Mouse (Mus musculus) kidney, postnatal 36 days (tissue): ENCODE data around the gene Cyp2b19.
"Not testable (repeated sequence)": the region's sequence is repeated elsewhere in the genome, so short reads cannot be mapped to it uniquely, and the experiment has no call there.

Source experiments
- DNase-seq, 2 experiments: peaks; one replicate each; pipeline ENCODE4 v3.0.0; 2021 to 2022; ENCODE audit warnings: mixed read lengths in 2 of 2

Cyp2b19 gene

DNA sequence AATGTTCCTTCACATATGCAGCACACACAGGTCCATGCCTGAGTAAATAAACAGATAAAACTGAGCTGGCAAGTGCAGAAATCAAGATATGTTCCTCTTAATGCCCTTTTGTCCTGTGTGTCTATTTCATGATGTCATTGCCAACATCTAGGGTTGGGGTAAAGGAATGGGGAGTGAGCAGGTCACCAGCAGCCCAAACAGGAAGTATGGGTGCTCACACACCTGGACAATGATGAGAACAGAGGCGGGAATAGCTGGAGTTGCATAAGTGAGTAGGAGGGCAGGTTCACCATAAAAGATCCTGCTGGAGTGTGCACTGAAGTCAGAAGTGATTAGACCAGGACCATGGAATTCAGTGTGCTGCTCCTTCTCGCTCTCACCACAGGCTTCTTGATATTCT, at the start of gene Cyp2b19:
Gene Cyp2b19, plus strand, starts transcription at position 301 of the 400 bp plus-strand sequence.
- no peak for DNase-seq

DNA sequence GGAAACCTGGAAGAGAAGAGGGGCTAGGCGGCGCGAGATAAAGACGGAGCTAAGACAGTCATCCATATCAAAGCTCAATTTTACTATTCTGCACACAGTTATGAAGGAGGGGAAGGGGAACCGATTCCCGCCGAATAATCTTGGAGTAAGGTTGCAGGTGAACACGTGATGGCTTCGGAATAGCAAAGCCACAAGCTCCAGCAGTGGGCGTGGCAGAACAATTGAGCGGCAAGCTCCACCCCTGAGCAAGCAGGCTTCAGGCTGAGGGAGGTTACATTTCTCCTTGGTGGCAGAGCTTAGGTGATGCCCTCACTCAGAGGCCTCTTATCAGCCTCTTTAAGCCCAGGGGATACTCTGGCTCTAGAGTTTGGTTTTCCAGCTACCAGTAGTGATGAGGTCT, 45.9 kb upstream of the Cyp2b19 start:
- no peak for DNase-seq

DNA sequence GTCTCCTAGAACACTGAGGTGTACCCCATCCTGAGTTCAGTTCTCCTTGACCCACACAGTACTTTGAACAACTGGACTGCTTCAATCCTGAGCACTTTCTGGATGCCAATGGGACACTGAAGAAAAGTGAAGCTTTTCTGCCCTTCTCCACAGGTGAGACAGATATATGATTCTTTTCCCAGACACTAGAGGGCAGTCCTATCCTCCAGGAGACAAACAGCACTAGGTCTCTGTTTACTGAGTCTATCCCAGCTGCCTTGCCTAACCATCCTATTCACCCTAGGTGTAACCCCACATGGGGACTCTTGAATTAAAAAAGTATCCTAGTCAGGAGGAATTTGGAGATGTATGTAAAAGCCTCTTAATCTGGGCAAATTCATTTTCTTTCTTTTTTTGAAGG, 18.0 kb upstream of the Cyp2b19 start:
- DNase-seq, result no peak

DNA sequence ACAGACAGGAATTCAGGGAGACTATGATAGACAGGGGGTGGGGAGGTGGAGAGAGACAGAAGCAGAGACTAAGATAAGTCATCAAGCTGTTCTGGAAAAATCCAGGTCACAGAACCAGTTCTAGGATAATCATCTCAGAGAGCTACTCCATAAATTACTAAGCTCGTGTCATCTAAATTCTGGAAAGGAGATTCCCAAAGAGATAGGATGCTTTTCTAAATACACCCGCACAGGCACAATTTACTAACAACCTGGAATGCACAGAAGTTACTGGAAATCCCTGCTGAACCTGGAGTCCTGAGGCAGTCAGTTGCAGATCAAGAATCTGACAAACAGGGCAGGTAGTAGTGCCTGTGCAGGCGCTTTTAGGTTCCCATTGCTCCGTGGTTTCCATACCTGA, 13.0 kb upstream of the Cyp2b19 start:
- DNase-seq, result no peak

DNA sequence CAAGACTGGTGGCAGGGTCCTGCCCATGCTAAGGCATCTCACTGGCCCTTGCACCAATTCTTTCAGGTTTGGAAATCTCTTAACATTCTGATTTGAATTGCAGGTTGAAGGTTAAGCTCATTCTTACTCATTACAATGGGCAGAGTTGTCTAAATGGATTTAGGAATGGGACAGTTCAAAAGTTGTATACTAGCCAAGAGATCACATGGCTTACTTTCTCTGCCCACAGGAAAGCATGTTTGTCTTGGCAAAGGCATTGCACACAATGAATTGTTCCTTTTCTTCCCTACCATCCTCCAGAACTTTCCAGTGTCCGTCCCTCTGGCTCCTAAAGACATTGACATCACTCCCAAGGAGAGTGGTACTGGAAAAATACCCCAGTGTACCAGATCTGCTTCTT, 11.5 kb upstream of the Cyp2b19 start:
- DNase-seq, result no peak

DNA sequence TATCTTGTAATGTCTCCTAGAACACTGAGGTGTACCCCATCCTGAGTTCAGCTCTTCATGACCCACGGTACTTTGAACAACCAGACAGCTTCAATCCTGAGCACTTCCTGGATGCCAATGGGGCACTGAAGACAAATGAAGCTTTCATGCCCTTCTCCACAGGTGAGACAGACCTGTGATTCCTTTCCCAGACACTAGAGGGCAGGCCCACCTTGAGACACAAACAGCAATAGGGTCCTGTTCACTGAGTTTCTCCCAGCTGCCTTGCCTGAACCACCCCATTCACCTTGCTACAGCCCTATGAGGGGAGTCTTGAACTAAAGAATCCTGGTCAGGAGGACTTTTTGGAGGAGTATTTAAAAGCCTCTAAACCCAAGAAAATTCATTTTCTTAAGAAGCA, 10.1 kb downstream of the Cyp2b19 start:
- DNase-seq, result peak; percentile 33 to 73

DNA sequence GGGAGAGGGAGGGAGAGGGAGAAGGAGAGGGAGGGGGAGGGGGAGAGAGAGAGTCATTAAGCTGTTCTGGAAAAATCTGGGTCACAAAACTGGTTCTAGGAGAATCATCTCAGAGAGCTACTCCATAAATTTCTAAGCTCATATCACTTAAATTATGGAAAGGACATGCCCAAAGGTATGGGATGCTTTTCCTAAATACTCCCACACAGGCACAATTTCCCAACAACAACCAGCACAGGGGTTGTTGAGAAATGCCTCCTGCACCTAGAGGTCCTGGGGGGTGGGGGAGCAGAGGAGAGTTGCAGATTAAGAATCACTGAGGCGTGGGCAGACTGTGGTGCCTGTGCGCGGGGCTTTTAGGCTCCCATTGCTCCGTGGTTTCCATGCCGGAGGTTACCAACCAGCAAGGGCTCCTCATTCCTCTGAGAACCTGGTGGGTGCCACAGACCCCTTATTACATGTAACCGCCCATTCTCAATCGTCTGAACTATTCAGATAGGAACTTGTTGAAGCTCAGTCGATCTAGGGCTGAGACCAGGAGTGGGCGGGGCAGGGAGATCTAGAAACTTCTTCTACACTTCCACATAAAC, 13.0 kb downstream of the Cyp2b19 start:
- DNase-seq, result no peak

DNA sequence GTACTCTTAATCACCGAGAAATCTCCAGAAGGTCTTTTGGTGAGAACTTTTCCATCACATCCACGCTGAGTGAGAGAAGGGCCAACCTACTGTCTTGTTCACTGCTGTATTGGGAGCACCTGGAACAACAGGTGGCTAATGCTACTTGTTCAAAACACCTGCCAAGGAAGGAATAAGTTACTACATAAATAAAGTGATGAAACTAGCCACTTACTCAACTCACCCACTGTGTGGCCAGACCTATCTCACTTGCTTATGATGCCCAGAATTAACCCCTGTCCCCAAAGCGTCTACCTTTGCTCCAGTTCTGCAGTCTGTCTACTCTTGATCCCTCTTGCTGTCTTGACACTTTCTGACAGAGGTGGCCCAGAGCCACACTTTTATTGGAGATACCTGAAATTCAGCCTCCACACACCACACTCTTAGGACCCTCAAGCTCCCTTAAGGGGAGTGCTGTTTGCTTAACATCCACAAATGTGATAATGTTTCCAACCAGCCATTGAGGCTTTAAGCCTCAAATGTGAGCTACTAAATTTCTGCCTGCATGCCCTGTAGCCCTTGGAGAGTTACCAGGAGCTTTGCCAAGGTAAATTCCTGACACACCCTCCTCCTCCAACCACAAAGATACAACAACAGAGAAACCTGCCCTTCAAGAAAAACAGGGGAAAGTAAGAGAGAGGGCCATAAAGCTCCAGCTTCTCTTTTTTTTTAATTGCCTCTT, 16.1 kb downstream of the Cyp2b19 start:
- no peak for DNase-seq

DNA sequence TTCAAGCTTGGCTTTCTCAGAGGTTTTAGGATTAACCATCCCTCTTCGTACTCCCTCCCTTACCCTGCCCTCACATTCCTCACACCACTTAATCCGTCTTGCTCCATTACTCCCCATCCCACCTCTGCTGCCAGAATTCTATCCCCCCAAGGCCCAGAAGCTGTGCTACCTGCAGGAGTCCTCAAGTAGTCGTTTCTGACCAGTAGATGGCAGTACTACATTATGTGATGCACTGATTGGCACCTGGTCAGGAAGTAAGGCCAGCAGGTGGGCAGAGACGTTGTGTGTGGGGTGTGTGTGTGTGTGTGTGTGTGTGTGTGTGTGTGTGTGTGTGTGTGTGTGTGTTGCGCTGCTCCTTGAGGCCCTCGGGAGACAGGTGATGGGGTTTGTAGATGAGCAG, 18.9 kb downstream of the Cyp2b19 start:
- peak; percentile 35 to 41 for DNase-seq

DNA sequence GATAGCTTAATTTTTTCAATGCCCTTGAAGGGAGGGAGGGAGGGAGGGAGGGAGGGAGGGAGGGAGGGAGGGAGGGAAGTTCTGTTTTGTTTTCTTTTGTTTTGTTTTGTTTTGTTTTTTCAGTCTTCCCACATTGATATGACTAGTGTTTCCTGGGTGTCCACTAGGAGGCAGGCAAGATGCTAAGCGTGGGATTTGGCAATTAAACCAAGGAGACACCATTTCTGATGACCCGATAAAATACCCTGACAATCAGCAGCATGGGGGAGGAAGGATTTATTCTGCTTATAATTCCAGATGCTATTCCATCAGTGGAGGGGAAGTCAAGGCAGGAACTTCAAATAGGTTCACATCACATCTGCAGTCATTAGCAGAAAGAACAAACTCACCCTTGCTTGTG, 20.9 kb downstream of the Cyp2b19 start:
- peak in 1 of 2 experiments; percentile 55 for DNase-seq

DNA sequence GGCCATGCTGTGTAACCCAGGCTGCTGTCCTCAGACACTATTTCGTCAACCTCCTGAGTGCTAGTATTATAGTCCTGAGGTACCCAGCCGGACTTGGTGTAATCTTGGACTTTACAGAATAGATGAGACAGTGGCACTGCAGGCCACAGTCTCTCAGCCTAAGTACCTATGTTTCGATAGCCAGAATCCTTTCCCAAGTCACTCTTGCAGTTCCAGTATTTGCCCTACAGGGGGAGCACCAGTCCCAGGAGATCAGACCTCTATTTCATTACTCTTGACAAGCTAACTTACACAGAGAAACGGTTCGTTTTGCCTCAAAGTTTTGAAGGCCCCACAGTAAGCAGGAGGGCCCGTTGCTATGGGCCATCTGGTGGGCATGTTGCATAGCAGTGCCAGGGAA, 21.5 kb downstream of the Cyp2b19 start:
- peak; percentile 69 to 80 for DNase-seq

DNA sequence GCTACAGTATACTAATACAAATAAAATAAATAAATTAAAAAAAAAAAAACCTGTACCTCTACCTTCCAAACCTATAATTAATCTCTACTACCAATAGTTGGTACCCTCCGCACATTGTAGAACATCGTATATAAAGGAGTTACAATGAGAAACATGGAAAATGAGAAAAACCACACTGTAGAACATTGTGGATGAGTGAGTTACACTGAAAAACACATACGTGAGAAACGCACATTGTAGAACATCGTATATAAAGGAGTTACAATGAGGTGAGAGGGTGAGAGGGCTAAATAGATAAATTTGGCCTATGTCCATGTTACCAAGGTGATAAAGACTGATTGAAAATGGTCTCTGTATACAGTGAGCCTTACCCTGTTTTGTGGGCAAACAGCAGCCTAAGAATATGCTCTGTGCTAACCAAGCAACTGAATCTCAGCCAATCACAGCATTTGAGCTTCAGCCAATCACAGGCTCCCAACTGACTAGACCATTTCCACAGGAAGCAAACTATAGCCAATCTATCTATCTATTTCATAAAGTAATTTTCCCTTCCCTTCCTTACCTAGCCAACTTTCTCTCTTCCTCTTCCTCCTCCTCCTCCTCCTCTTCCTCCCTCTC, 23.0 kb downstream of the Cyp2b19 start:
- DNase-seq, result no peak

DNA sequence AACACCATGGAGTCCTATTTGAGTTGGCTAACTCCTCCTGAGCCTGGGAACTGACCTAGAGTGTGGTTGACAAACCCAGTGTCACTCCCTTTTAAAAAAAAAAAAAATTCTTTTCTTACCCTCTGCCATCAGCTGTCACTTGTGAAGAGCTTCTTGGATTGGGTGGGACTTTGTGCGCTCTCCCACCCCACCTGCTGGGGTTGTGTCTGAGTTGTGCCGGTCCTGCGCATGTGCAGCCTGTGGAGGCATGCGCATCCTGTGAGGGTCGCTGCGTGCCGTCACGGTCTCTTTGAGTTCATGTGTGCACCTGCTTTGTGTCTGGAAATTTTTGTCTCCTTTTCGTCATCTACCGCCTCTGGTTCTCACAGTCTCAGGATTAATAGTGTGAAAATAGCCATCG, 23.6 kb downstream of the Cyp2b19 start:
- no peak for DNase-seq

DNA sequence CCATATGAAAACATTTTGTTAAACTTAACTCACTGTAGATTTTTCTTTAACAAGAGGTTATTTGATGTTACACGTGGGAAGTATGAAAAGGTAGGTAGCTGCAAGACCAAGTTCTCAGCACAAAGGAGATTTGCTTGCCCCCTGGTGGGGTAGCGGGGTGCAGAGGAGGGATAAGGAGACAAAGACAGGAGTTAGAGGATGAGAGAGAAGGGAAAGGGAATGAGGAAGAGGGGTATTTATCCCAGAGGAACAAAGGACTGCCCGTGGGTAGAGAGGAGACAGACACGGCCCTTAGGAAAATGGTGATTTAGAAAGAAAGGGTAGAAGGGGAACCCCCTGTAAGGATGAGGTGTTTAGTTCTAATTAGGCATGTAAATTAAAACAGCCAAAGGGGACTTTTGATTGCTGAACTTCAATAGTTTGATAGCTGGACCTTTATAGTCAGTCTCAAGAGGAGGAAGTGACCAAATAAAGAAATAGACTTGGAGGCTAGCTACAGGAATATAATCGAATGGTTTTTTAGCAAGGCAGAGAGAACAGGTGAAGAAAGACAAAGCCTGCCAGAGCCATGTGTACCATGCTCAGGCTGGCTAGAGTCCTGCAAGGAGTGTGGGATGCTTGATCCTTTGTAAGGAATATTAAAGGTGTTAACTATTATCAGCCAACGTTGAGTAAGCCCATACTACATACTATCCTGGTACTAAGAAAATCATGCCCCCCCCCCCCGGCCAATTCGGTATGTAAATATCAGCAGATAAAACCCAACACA, 24.2 kb downstream of the Cyp2b19 start:
- DNase-seq, result no peak

DNA sequence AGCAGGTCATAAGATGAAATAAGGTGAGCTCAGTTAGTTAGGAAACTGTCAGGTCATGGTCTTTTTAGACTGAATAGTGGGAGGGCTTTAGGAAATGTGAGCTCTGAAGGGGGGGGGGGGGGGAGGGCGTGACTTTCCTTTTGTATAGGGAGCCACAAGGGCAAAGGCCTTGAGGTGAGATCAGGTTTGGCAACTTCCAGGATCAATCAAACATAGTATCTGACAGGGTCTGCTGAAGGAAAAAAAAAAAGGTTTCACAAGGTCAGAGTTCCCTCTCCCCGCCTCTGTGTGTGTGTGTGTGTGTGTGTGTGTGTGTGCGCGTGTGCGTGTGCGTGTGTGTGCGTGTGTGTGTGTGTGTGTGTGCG, 24.8 kb downstream of the Cyp2b19 start:
- no peak for DNase-seq

DNA sequence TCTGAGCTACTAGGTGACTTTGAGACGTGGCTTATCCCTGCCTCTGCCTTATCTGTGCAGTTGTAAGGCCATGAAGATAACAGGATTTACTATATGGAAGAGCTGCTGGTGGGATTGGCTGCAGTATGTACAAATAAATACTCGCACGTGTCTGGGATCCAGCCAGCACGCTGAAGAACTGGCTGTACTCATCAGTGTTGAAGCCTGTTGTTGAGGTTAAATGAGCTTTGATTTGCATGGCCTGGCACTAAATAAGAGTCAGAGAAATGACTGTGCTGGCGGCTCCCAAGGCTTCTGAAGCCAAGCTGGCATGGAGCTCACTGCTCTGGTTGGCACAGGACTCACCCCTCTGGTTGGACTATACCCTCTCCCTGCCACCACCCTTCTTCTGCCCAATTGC, 26.2 kb downstream of the Cyp2b19 start:
- DNase-seq, result peak; percentile 87 to 93

DNA sequence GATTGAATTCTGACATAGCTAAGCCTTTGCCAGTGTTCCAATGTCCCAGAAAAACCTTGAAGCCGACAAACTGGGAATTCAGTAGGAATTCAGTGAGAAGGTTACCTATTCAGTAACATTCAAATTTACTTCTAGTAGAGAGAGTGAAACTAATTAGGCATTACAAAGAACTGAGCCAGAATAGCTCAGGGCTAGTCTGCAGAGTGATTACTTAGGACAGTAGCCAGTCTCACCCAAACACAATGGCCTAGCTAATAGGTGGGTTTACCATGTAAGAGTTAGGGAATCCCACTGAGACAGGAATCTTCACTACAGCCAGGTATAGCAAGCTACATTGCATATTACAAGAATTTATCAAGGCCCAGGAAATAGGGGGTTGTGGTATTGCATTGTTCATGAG, 29.1 kb downstream of the Cyp2b19 start:
- DNase-seq, result not testable (repeated sequence)

DNA sequence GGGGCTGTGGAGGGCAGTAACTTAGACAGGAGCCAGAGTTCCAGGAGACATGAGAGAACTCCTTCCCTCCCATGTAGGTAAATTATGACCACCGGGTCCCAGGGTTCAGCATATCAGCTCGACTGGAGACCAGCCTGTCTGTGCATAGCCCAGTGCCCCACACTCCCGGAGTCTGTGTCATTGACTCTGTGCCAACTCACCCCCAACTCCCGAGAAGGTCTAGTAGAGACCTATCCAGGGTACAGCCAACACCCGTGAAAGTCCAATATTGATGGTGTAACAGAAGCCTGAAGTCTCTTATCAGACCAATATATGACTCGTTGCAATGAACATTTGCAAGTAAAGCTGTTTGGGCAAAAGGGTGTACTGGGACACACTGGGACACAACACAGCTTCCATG, 33.0 kb downstream of the Cyp2b19 start:
- DNase-seq, result no peak

DNA sequence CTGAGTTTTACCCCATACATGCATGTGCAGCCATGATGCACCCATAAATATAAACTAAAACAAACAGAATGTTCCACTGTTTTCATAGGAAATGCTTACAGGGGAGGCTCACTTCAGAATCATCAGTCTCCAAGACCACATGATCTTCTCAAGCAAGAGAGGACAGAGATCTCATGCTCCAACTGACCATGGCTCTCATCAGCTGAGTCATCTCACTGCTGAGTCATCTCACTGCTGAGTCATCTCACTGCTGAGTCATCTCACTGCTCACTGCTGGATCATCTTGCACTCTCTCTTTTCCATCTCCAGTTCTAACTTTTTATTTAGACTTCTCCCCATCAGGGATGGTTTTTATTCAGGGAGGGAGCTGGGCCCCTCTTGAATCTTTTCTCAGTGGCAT, 43.2 kb downstream of the Cyp2b19 start:
- no peak for DNase-seq

DNA sequence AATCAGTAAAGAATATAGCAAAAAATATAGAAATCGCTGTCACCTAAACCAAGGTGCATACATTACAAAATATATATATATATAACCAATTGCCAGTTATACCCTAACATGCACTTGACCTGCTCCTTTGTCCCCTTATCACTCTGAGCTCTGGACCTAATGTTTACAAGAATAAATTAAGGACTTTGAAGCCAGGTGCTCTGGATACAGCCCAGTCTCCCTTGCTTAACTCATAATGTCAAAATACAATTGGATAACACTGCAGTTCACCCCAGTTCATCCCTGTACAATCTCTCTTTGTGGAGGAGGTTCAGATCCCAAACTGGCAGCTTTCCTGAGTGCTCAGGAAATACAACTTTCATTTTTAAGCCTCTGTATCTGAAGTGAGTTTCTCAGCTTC, 44.1 kb downstream of the Cyp2b19 start:
- no peak for DNase-seq

DNA sequence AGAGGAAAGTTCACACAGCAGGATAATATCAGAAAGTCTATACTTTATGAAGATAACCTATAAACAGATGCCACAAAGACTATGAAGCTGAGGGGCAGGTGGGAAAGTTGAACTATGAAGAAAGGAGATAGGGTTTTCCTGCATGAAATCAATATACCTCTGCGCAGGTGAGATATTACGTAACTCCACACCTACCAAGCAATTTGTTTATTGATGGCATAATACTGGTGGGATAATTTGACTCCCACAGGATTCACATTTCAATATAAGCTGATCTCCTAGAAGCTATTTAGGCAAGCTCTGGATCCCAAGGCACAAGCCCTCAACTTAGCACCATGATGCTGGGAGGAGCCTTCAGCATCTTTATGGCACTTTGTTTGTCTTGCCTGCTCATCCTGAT, 51.6 kb downstream of the Cyp2b19 start, which contains the start of gene Cyp2g1:
Gene Cyp2g1, plus strand, starts transcription at position 301 of the 400 bp plus-strand sequence.
- DNase-seq, result no peak
